Mouse (Mus musculus) macrophage (primary cell): ENCODE measurements at regions not wholly inside any gene's neighbourhood (a gene's known extent, or its start where the extent isn't known, plus 50 kb on each side); places are given as distances from the start of the nearest gene placed in this dataset.

Source experiments
- H3K27ac ChIP-seq: fragments of 350-480 bp; formaldehyde crosslinking; 2 replicates; pipeline ENCODE4 v1.9.0; 2021
- H3K36me3 ChIP-seq: fragments of 350-480 bp; formaldehyde crosslinking; 2 replicates; pipeline ENCODE4 v1.9.0; 2021; ENCODE audit errors: inconsistent target
- H3K4me3 ChIP-seq: fragments of 350-480 bp; formaldehyde crosslinking; 2 replicates; pipeline ENCODE4 v1.9.0; 2021; ENCODE audit errors: inconsistent target
- H3K79me2 ChIP-seq: fragments of 350-480 bp; formaldehyde crosslinking; 2 replicates; pipeline ENCODE4 v1.9.0; 2021; ENCODE audit errors: inconsistent target
- WGBS: methylation state at CpG from one replicate; pipeline ENCODE4 v1.1.7; 2026; ENCODE audit warnings: inconsistent platforms; ENCODE audit not compliant: missing documents; 5-methylcytosine and 5-hydroxymethylcytosine counted together

DNA sequence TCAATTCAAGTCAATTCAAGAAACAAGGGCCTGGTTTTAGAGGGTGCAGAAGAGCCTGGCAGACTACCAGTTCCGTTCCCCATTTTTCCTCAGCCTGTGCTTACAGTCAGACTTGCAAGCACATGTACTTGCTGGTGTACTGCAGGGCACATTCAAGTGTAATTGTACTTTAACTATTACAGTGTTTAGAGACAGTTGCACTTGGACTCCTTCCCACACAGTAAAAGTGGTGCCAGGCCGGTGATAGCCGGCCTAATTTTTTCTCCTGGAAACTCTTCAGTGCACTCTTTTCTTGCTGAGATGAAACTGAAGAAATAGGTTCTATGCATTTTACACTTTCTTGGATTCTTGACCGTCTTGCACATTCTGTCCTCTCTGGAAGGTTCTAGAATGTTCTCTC, 233.9 kb upstream of the Adgrl2 start:
- 98% methylated on average over 4 of the region's 4 CpGs for WGBS
- no peak overlapping the region for H3K4me3 ChIP-seq
- no peaks in the 10 kb centered on the region for H3K79me2 ChIP-seq
- H3K36me3 ChIP-seq = no peaks in the 10 kb centered on the region
- H3K27ac ChIP-seq = no peak overlapping the region

DNA sequence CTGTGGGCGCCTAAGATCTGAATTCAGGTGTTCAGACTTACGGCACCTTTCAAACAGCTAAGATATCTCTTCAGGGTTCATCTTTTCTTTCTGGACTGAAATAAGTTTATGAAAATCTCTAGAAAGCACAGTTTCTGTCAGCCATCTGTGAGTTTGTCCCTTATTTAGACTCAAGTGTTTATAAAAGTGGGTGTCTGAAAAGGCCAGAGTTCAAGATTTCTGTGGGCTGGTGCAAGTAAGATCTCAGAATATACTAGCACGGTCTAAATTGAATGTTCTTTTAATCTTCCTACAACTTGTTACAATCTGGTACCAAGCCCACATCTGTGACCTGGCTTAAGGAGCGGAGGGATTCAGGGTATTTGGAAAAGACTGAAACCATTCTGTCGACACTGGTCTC, 233.4 kb upstream of the Adgrl2 start:
- Histone ChIP-seq H3K36me3 (no peaks in the 10 kb centered on the region), H3K79me2 (no peaks in the 10 kb centered on the region), H3K4me3 (no peak overlapping the region), H3K27ac (no peak overlapping the region)
- 100% methylated on average over 5 of the region's 5 CpGs for WGBS

DNA sequence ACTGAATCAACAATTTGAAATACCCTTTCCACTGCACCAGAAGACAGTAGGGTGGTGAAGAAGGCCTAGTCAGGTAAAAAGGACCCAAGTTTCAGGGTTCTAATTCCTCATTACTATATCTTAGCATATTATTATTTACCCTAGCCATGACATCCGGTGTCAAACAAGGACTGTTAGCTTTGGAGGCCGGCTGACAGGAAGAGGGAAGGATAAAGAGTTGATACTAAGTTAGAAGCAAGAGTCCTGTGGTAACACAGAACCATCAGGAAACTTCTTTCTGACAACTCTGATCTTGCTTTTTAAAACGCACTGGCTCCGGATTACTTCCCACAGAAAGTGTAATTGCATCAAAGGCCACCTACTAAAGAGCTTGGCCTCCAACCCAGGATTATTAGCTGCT, 230.6 kb upstream of the Adgrl2 start:
- Histone ChIP-seq H3K79me2 (no peaks in the 10 kb centered on the region), H3K27ac (peak overlapping the region; percentile 86), H3K4me3 (no peak overlapping the region), H3K36me3 (no peaks in the 10 kb centered on the region)
- 65% methylated on average over 4 of the region's 4 CpGs for WGBS

DNA sequence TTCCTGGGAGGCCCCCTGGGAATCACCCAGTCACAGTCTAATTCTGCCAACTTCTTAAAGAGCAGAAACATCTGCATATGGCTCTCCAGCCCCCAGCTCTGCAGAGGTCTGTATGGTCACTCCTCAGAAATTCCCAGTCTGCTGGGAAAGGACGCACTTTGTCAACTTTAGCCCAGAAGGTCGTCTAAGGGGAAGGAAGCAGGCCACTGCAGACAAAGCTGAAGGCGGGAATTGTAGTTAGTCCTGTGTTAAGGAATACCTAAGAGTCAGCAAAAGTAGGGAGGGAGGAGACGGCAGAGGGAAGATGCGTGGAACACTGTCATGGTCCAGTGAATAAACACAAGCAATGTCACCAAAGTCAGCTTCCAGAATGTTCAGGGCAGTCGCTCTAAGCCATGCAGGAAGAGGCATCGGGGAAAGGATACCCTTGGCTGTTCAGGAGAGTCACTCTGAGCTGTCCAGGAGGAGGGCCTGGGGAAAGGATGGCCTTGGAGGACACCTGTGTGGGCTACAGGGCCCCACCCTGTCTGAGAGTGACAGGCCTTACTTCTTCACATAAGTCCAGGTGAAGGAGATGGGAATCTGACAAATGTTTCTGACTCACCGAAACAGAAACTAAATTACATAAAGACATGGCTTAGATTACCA, 230.1 kb upstream of the Adgrl2 start:
- no peak overlapping the region for H3K4me3 ChIP-seq
- H3K79me2 ChIP-seq = no peaks in the 10 kb centered on the region
- no peaks in the 10 kb centered on the region for H3K36me3 ChIP-seq
- 82% methylated on average over 8 of the region's 8 CpGs for WGBS
- H3K27ac ChIP-seq = peak overlapping the region; percentile 86

DNA sequence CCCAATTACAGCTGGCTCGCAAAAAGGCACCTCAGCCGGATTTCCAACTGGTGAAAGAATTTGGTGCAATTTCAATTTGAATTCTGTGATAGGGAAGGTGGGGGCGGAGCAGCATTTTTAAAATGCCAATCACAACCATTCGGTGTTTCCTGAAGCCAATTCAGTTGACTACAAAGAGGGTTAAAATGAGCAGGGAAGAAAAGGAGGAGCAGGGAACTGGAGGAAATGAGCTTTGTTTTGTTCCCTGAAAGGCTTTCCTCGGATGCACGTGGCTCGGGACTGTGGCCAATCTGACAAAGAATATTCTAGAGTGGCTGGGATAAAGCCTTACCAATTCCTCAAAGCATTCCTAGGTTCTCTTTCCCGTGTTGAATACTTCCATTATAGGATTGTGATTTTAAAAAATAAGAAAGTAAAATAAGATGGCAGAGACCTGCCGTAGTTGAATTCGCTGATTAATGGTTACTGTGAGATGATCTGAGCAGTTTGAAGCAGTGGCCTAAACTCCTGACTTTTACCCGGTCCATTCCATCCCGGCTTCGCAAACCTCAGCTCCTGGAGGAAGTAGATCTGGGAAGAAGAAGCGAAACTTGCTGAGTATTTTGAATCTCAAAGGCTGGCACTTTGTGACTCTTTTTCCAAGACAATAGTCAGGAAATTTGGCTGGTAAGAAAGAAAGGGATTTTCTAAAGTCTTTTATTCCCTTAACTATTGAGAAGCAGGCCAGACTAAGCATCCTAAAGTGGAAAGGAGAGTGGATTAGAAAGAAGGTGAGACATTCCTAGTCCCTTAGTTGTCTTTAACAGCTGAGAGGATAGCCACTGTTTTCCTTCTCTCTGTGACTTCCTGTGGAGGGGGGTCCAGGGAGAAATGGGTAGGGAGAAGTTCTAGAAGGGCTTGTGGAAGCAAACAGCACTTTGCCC, 229.3 kb upstream of the Adgrl2 start:
- Histone ChIP-seq H3K79me2 (no peaks in the 10 kb centered on the region), H3K4me3 (no peak overlapping the region), H3K36me3 (no peaks in the 10 kb centered on the region), H3K27ac (peak overlapping the region; percentile 86)
- 62% methylated on average over 14 of the region's 14 CpGs for WGBS

DNA sequence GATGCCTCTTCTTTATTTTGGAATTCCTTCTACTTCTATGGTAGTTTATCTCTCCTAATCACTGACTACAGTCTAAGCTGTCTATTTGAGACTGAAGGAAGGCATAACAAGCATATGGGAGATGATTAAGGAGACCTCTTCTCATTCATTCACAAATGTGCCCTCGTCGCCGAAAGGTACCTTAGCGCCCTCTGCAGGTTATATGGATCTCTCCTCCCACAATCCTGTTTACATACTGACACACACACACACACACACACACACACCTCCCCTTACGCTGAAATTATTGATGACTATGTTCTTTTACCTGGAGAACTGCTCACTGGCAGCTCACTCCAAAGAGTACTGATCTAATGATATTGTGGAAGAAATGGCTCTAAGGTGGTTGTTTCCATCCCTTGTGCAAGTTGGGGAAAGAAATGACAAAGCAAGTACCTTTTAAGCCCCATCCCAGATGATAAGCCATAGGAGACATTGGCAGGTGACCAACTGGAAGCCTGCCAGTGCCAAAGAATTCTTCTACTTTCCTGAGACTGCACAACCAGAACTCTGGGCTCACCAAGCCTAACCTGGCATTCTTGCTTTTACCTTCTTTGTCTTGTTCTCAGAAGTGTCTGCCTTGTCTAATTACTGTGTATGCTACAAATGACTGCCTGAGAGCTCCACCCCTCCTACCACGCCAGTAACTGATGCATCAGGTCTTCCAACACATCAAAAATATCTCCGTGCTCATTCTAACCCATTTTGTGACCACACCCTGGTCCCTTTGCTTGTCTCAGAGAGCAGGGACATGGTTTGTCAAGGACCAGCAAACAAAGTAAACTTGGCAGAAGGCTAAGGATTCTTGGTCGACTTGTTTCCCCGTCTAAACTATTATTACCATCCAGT, 227.8 kb upstream of the Adgrl2 start:
- H3K79me2 ChIP-seq = no peaks in the 10 kb centered on the region

DNA sequence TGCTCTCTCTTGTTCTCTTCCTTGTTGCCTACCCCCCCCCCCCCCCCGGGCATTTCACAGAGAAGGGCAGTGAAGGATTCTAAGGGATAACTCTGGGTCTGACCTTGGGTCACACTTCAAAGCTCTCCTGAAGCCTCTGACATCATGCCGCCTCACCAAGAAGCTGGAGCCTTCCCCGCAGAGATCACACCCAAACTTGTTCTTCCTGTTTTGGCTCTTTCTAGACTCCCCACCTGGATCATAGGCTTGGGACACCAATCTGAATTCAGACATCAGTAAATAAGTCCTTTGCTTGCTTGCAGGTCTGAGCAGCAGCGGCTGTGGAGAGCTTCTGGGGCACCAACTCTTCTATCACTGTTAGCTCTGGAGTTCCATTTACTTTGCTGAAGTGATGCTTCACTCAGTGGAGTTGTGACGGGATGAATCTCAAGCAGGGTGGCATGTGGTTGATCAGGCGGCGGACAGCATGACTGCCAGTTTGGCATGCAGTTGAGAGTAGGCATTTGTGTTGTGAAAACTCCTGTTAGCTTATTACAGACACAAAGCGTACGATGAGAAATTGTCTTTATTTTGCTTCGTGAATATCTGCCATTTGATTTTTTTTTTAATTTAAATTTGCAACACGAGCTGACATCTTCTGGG, 226.5 kb upstream of the Adgrl2 start:
- no peak overlapping the region for H3K4me3 ChIP-seq
- no peak overlapping the region for H3K27ac ChIP-seq
- H3K36me3 ChIP-seq = no peaks in the 10 kb centered on the region
- H3K79me2 ChIP-seq = no peaks in the 10 kb centered on the region
- 92% methylated on average over 11 of the region's 11 CpGs for WGBS

More for the DNA sequence above, 227.8 kb upstream of the Adgrl2 start:
- H3K36me3 ChIP-seq = no peaks in the 10 kb centered on the region
- no peak overlapping the region for H3K4me3 ChIP-seq
- 95% methylated on average over 9 of the region's 9 CpGs for WGBS
- no peak overlapping the region for H3K27ac ChIP-seq

DNA sequence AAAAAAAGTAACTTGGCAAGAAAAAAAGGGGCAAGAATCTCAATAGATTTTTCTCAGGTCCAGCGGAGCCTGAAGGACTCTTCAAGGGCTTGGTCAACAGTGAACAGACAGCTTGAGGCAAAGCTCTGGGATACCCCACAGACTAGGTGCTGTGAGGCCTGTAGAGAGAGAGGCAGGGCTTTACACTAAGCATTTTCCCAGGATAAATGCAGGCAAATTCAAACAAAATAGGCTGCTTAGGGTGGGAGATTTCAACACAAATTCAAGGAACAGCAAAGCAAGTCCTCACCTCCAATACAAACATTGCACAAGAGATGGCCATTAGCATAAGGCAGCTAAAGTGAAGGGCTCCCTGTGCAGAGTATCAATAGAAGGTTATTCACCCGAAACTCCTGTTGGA, 225.3 kb upstream of the Adgrl2 start:
- 86% methylated on average over 2 of the region's 2 CpGs for WGBS
- no peak overlapping the region for H3K4me3 ChIP-seq
- no peaks in the 10 kb centered on the region for H3K36me3 ChIP-seq
- no peaks in the 10 kb centered on the region for H3K79me2 ChIP-seq
- no peak overlapping the region for H3K27ac ChIP-seq

DNA sequence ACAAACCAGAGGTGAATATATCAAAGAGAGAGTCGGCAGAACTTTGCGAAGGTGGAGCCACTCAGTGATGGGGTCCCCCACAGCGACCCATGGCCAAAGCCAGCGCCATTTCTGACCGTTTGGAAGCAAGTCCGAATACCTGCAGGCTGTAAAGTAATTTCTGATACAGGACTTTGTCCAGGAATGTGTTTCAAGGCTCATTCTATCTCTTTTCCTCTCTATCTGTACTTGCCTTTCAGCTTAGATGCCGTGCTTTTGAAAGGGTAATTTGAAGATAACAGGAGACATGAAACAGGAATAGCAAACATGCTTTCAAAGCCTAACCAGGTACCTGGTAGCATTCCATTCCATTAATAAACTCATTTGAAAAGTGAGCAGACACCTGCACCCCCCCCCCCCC, 221.6 kb upstream of the Adgrl2 start:
- Histone ChIP-seq H3K36me3 (no peaks in the 10 kb centered on the region), H3K4me3 (no peak overlapping the region), H3K79me2 (no peaks in the 10 kb centered on the region), H3K27ac (no peak overlapping the region)
- WGBS = 95% methylated on average over 6 of the region's 7 CpGs

DNA sequence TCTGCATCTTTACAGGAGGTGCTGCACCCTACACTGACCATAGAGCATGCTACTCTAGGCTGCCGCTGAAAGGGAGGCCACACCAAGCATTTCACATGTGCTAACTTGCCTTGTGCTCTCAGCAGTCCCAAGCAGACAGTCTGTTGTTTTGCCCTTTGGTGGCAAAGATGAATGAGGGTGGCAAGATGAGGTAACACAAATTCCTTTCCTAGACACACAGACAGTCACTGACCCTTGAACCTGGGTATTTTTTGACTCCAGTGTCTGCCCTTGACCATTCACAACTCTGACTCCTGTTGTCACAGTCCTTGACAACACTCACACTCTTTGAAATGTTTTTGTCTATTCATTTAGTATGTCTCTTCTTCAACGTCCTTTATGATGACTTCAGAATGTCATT, 218.9 kb upstream of the Adgrl2 start:
- WGBS = 92% methylated on average over 2 of the region's 2 CpGs
- no peak overlapping the region for H3K27ac ChIP-seq
- no peaks in the 10 kb centered on the region for H3K36me3 ChIP-seq
- no peak overlapping the region for H3K4me3 ChIP-seq
- H3K79me2 ChIP-seq = no peaks in the 10 kb centered on the region

DNA sequence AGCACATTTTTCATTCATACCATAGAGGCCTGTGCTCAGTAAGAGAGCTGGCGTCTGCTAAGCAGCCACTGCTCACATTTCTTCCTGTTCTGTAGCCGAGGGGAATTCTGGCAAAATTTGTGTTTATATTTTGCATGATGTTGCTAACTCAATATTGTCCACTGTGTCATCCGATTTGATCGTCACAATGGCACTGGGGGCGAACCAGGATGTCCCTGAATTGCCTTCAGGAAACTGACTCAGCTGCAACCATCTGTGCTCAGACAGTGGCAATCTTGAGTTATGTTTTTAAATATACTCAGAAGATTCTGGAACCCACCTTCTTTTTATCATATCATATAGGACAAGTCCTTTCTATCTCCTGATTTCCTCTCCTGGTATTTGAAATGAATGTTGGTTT, 213.1 kb upstream of the Adgrl2 start:
- Histone ChIP-seq H3K27ac (no peak overlapping the region), H3K36me3 (no peaks in the 10 kb centered on the region), H3K79me2 (no peaks in the 10 kb centered on the region), H3K4me3 (no peak overlapping the region)
- WGBS = 80% methylated on average over 5 of the region's 5 CpGs

DNA sequence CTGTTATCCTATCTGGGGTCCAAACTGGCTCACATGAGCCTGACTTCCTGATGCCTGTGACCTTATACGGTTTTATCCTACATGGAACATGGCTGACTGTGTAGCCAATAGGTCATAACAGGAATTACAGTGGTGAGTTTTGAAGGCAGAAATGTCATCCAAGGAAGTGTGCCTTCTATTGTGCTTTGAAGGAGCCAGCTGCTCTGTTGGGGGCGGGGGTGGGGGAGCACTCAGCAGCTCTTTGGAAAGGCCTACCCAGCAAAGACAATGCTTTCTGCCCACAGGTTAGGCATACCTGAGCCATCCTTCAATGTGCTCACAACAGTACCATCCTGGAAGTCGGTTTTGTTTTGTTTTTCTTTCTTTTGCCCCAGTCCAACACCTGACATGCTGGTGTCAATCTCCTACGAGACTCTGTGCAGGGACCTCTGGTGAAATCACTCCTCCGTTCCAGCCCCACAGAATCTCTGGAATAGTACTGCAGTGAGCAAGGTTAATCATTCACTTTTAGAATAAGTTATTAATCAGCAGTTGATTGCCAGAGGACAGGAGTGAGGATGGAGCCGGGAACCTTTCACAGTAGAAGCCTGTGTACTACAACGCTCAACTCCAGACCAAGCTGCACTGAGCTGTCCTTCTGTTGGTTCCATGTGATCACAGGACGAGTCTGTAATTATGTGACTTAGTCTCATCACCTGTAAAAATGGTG, 206.3 kb upstream of the Adgrl2 start:
- Histone ChIP-seq H3K36me3 (no peaks in the 10 kb centered on the region), H3K27ac (no peak overlapping the region), H3K79me2 (no peaks in the 10 kb centered on the region), H3K4me3 (no peak overlapping the region)
- WGBS = 95% methylated on average over 8 of the region's 8 CpGs

DNA sequence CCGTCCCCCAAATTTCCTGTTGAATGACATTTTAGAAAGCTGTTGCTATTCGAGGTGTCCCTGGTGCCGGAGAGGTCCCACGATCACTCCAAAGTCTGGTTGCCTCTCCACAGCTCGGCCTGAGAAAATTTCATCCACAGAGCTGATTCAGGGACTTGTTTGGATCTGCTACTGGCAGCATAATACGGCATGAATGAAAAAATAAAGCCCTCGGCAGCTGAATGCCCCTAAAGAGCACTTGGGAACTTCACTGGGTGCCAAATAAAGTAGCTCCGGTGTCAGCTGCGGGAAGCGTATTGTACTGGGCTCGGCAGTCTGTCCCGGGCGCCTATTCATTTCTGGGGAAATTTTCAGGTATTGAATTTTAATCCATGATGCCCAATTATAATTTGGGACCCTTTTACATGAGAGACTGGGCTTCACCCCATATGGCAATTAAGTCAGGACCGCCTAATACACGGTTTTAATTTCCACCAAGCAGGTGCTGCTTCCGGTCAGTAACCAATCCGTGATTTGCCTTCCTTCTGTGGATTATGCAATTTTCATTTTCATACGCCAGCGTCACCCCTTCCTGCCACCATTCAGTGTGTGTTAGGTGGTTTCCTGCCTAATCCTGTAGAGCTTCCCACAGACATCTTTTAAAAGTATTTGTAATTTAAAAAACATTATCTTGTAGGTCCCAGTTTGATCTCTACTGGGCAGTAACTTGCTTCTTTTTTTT, 200.7 kb upstream of the Adgrl2 start:
- H3K27ac ChIP-seq = no peak overlapping the region
- H3K36me3 ChIP-seq = no peaks in the 10 kb centered on the region
- WGBS = 63% methylated on average over 18 of the region's 19 CpGs
- H3K4me3 ChIP-seq = no peak overlapping the region
- no peaks in the 10 kb centered on the region for H3K79me2 ChIP-seq
